Mouse (Mus musculus): Measurements from ENCODE around the gene Fyn. TPM values are rescaled to one million over a fixed set of nuclear protein-coding genes. Genes with fewer than 3 reads are reported as not detected.

Fyn gene
- total RNA-seq (2014; rRNA removed) (5.6 and 7.2 TPM in 2 replicates), polyA plus RNA-seq (2012; rRNA removed) (2.7 and 4.4 TPM in 2 replicates)

DNA sequence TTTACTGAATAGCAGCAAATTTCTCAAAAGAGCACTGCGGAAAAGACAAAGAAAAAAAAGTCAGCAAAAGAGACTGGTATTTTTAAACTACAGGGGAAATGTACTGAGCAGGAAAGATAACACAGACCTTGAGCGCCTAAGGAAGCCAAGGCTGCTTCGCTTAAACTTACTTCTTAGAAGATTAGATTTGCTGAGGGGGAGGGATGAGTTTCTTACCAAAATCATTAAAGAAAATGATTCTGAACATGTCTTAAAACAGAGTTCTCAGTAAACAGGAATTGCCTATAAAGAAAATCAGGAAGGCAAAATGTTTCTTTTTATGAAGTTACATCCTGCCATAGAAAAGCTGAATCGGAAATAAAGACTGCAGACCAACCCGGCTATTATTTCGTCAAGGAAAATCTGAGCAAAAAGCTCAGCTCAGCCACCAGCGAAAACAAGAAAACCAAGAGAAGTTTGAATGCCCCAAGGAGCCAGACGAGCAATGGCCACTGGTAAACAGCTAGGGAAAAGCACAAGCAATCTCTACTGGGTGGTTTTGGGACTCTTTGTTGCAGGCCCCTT lies at the start of gene Fyn:
Gene Fyn (plus strand): TSS at position 284 of the 564 bp plus-strand sequence.
- no peaks in the 10 kb centered on the region for H3K36me3 ChIP-seq (ENCODE audit: control insufficient read depth, insufficient read depth, low read length)
- DNase-seq (ENCODE audit: extremely low read depth, low read depth, low spot score) = no peak
- peak within 1 kb of the TSS; percentile 73 for H3K9ac ChIP-seq (ENCODE audit: low read depth, low read length)
- peak within 1 kb of the TSS; percentile 69 for H3K4me3 ChIP-seq (ENCODE audit: insufficient read depth, low read depth, low read length)
- no peaks in the 10 kb centered on the region for H3K79me2 ChIP-seq (ENCODE audit: control insufficient read depth, insufficient read depth, low read length)
- peaks cover 6% of the 10 kb centered on the region for H3K27me3 ChIP-seq (ENCODE audit: control insufficient read depth, insufficient read depth, low read length)
- 59% methylated on average over 8 of the region's 8 CpGs for WGBS
- peak within 1 kb of the TSS; percentile 73 for H3K27ac ChIP-seq (replicated peaks; ENCODE audit: insufficient read depth, low read depth, low read length)
- no peak for TF ChIP-seq POLR2A (IDR thresholded peaks at IDR 0.05; ENCODE audit: extremely low read depth, insufficient read depth, low read length)
- no peak for TF ChIP-seq CTCF (IDR thresholded peaks at IDR 0.05; ENCODE audit: low read depth, low read length)
- H3K4me1 ChIP-seq (ENCODE audit: control insufficient read depth, insufficient read depth, low read length) = no peaks in the 10 kb centered on the region; the same call in 1 of the 2 replicates

DNA sequence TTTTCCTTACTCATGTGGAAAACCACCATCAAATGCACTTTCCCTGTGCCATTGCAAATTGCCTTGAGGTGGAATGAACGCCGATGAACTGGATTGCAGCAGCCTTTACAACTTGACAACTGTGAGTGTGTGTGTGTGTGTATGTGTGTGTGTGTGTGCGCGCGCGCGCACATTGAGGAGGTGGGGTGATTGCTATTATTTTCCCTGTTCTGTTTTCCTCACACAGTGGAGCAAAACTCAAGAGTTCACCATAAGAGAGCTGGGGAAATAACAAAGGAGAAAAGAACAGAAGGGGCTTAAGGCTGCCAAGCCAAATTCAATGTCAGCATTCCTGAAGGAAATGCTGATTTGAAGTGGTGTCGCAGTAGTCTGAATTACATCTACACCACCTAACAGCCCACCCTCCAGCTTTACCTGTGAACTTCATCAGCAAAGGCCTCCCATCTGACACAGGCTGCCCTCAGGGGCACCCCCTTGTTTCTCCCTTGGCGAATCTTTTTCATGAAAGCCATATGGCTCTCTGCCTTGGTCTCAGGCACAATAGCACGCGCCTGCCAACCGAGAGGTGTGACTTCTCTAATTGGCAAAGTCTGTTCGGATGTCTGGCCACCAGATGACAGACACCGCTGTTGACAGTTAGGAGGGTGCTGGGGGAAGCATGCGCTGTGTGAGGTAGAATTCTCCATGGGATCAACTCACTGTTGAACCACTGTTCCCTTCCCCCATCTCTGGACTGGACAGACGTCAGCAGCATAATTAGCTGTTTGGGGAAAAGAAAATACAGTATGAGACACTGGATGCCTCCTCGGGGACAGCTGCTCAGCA lies 47.6 kb upstream of the Fyn start:
- no peaks in the 10 kb centered on the region for H3K79me2 ChIP-seq (ENCODE audit: control insufficient read depth, insufficient read depth, low read length)
- TF ChIP-seq CTCF (IDR thresholded peaks at IDR 0.05; ENCODE audit: low read depth, low read length) (no peak), POLR2A (IDR thresholded peaks at IDR 0.05; ENCODE audit: extremely low read depth, insufficient read depth, low read length) (no peak)
- 89% methylated on average over 17 of the region's 17 CpGs for WGBS
- H3K4me1 ChIP-seq (ENCODE audit: control insufficient read depth, insufficient read depth, low read length) = no peaks in the 10 kb centered on the region
- no peak overlapping the region for H3K9ac ChIP-seq (ENCODE audit: low read depth, low read length)
- H3K27ac ChIP-seq (replicated peaks; ENCODE audit: insufficient read depth, low read depth, low read length) = no peak overlapping the region
- no peaks in the 10 kb centered on the region for H3K36me3 ChIP-seq (ENCODE audit: control insufficient read depth, insufficient read depth, low read length)
- DNase-seq (ENCODE audit: extremely low read depth, low read depth, low spot score) = no peak
- no peak overlapping the region for H3K4me3 ChIP-seq (ENCODE audit: insufficient read depth, low read depth, low read length)
- no peaks in the 10 kb centered on the region for H3K27me3 ChIP-seq (ENCODE audit: control insufficient read depth, insufficient read depth, low read length)

DNA sequence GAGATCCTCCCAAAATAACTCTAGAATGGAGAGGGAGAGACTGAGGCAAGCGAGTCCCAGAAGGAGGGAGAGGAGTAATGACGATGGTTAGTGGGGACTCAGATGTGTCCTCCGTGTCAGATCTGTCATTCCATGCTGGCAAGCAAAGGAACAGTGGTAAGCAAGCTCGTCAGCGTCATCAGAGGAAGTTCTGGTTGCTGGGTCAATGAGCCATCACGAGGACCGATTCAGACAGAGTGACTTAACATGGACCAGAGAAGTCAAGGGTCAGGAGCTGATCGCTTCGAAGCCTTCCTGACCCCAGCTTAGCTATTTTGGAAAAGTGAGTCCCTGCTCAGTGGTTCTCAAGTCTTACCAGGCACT lies 47.1 kb upstream of the Fyn start:
- TF ChIP-seq POLR2A (IDR thresholded peaks at IDR 0.05; ENCODE audit: extremely low read depth, insufficient read depth, low read length) (no peak), CTCF (IDR thresholded peaks at IDR 0.05; ENCODE audit: low read depth, low read length) (no peak)

DNA sequence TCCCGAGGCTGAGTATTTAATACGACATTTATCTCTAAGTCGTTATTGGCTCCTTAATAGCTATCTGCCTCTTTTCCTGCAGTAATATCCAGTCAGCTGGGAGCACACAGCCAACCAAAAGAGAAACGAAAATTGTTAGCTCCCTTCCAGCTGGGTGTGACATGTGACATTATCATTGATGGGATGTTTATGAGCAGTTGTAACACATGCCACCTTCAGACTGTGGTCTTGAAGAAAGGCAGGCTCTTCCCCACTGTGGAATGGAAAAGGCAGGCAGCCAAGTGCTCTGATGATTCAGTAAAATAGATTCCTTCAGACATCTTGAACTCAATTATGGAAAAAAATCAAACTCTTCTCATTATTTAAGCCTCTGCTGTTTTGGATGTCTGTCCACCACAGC lies 46.5 kb upstream of the Fyn start:
- TF ChIP-seq POLR2A (IDR thresholded peaks at IDR 0.05; ENCODE audit: extremely low read depth, insufficient read depth, low read length) (no peak), CTCF (IDR thresholded peaks at IDR 0.05; ENCODE audit: low read depth, low read length) (no peak)
- Histone ChIP-seq H3K27ac (replicated peaks; ENCODE audit: insufficient read depth, low read depth, low read length) (no peak overlapping the region), H3K36me3 (ENCODE audit: control insufficient read depth, insufficient read depth, low read length) (no peaks in the 10 kb centered on the region), H3K27me3 (ENCODE audit: control insufficient read depth, insufficient read depth, low read length) (no peaks in the 10 kb centered on the region), H3K4me3 (ENCODE audit: insufficient read depth, low read depth, low read length) (no peak overlapping the region), H3K79me2 (ENCODE audit: control insufficient read depth, insufficient read depth, low read length) (no peaks in the 10 kb centered on the region), H3K4me1 (ENCODE audit: control insufficient read depth, insufficient read depth, low read length) (no peaks in the 10 kb centered on the region), H3K9ac (ENCODE audit: low read depth, low read length) (no peak overlapping the region)
- WGBS = 70% methylated on average over 4 of the region's 4 CpGs
- DNase-seq (ENCODE audit: extremely low read depth, low read depth, low spot score) = peak; percentile 13

More for the DNA sequence above, 47.1 kb upstream of the Fyn start:
- no peaks in the 10 kb centered on the region for H3K27me3 ChIP-seq (ENCODE audit: control insufficient read depth, insufficient read depth, low read length)
- H3K4me1 ChIP-seq (ENCODE audit: control insufficient read depth, insufficient read depth, low read length) = no peaks in the 10 kb centered on the region
- no peak overlapping the region for H3K27ac ChIP-seq (replicated peaks; ENCODE audit: insufficient read depth, low read depth, low read length)
- no peaks in the 10 kb centered on the region for H3K36me3 ChIP-seq (ENCODE audit: control insufficient read depth, insufficient read depth, low read length)
- no peak overlapping the region for H3K9ac ChIP-seq (ENCODE audit: low read depth, low read length)
- H3K4me3 ChIP-seq (ENCODE audit: insufficient read depth, low read depth, low read length) = no peak overlapping the region
- no peak for DNase-seq (ENCODE audit: extremely low read depth, low read depth, low spot score)
- H3K79me2 ChIP-seq (ENCODE audit: control insufficient read depth, insufficient read depth, low read length) = no peaks in the 10 kb centered on the region
- WGBS = 75% methylated on average over 9 of the region's 9 CpGs

DNA sequence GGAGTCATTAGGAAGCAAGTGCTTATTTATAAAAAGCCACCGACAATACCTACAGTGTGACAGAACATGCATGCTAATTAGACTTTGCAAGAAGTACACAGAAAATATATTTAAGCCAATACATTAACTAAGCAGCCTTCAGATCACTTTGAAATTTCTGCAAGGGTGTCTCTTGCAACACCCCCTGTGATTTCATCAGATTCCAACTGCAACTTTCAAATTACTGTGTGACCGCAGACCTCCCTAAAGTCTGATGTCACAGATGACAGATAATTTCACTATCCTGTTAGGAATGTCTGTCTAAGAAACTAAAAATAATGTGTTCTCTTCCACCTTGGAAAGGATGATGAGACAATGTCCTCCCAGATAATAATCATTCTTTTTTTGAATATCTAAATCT lies 44.4 kb upstream of the Fyn start:
- TF ChIP-seq CTCF (IDR thresholded peaks at IDR 0.05; ENCODE audit: low read depth, low read length) (no peak), POLR2A (IDR thresholded peaks at IDR 0.05; ENCODE audit: extremely low read depth, insufficient read depth, low read length) (no peak)
- Histone ChIP-seq H3K27me3 (ENCODE audit: control insufficient read depth, insufficient read depth, low read length) (no peaks in the 10 kb centered on the region), H3K79me2 (ENCODE audit: control insufficient read depth, insufficient read depth, low read length) (no peaks in the 10 kb centered on the region), H3K4me1 (ENCODE audit: control insufficient read depth, insufficient read depth, low read length) (no peaks in the 10 kb centered on the region), H3K27ac (replicated peaks; ENCODE audit: insufficient read depth, low read depth, low read length) (no peak overlapping the region), H3K36me3 (ENCODE audit: control insufficient read depth, insufficient read depth, low read length) (no peaks in the 10 kb centered on the region), H3K9ac (ENCODE audit: low read depth, low read length) (no peak overlapping the region), H3K4me3 (ENCODE audit: insufficient read depth, low read depth, low read length) (no peak overlapping the region)
- 91% methylated on average over 2 of the region's 2 CpGs for WGBS
- DNase-seq (ENCODE audit: extremely low read depth, low read depth, low spot score) = no peak

DNA sequence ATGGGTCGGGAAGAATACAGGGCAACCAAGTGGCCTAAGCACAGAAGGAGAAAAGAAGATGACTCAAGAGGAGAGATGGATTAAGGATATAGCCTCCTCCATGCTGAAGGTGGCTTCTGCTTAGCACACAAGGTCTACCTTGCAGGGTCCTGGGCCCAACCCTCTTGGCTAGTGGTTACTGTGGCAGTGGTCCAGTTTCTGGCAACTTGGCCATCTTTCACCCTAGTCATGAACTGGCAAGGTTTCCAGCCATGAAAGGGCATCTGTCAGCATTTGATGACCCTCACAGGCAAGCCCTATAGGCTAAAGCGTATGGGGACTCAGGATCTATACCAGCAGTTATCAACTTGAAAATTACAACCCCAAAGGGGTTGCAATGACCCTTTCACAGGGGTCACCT lies 40.0 kb upstream of the Fyn start:
- TF ChIP-seq CTCF (IDR thresholded peaks at IDR 0.05; ENCODE audit: low read depth, low read length) (no peak), POLR2A (IDR thresholded peaks at IDR 0.05; ENCODE audit: extremely low read depth, insufficient read depth, low read length) (no peak)
- DNase-seq (ENCODE audit: extremely low read depth, low read depth, low spot score) = no peak
- Histone ChIP-seq H3K9ac (ENCODE audit: low read depth, low read length) (no peak overlapping the region), H3K4me1 (ENCODE audit: control insufficient read depth, insufficient read depth, low read length) (no peaks in the 10 kb centered on the region), H3K27ac (replicated peaks; ENCODE audit: insufficient read depth, low read depth, low read length) (no peak overlapping the region), H3K36me3 (ENCODE audit: control insufficient read depth, insufficient read depth, low read length) (no peaks in the 10 kb centered on the region), H3K79me2 (ENCODE audit: control insufficient read depth, insufficient read depth, low read length) (no peaks in the 10 kb centered on the region), H3K27me3 (ENCODE audit: control insufficient read depth, insufficient read depth, low read length) (no peaks in the 10 kb centered on the region), H3K4me3 (ENCODE audit: insufficient read depth, low read depth, low read length) (no peak overlapping the region)
- 93% methylated on average over 2 of the region's 2 CpGs for WGBS
